Mouse (Mus musculus): ENCODE results near the gene Zdhhc17. TPM values are rescaled to one million over a fixed set of nuclear protein-coding genes. Genes with fewer than 3 reads are reported as not detected.

Zdhhc17 gene
- polyA plus RNA-seq, 1 experiment from 2014 or later, result 32.9 TPM

GRCm38 (mm10) chr10:110899744-110900501 is 110.0 kb downstream of the Zdhhc17 start:
- Histone ChIP-seq H3K4me1 (no peaks in the 10 kb centered on the region), H3K27ac (no peak overlapping the region), H3K27me3 (no peaks in the 10 kb centered on the region), H3K9ac (no peak overlapping the region), H3K4me2 (replicated peaks) (no peak overlapping the region), H3K36me3 (no peaks in the 10 kb centered on the region), H3K4me3 (no peak overlapping the region), H3K9me3 (no peaks in the 10 kb centered on the region)
- no peak for ATAC-seq (ENCODE audit: low FRiP score, low read depth)
- WGBS, result 45% methylated on average over 13 of the region's 13 CpGs

Other genes with a start within 250 kb of the Zdhhc17 start
- gene Csrp2, start 90.4 kb downstream of the Zdhhc17 start, polyA plus RNA-seq (2015; fragmentation: Nextera tagmentation; extraction: Ambion mirVana), result 207 and 225 TPM in 2 replicates
- 10.2 and 10.6 TPM in 2 replicates for gene Osbpl8, start 154.6 kb upstream of the Zdhhc17 start, polyA plus RNA-seq (2015; fragmentation: Nextera tagmentation; extraction: Ambion mirVana)

Measured in limb, embryonic 13.5 days (tissue).